Mouse (Mus musculus) regulatory T cell (primary cell): ENCODE measurements at regions not wholly inside any gene's neighbourhood (a gene's known extent, or its start where the extent isn't known, plus 50 kb on each side); places are given as distances from the start of the nearest gene placed in this dataset.

Experiments
- in situ Hi-C: fragments of 300-600 bp; cut with MboI, MseI; formaldehyde crosslinking; loops from one replicate; pipeline ENCODE4 v1.15.1; 2025; ENCODE audit warnings: high pct_unique_total_duplicates

- in situ Hi-C loops, result loop anchor here (5.0 kb wide), 1 partner anchor 183 kb away; no protein-coding TSS in a partner anchor
These were observed 59.3 kb upstream of the D16Ertd472e start for GRCm38 (mm10) chr16:78635774-78636173.

DNA sequence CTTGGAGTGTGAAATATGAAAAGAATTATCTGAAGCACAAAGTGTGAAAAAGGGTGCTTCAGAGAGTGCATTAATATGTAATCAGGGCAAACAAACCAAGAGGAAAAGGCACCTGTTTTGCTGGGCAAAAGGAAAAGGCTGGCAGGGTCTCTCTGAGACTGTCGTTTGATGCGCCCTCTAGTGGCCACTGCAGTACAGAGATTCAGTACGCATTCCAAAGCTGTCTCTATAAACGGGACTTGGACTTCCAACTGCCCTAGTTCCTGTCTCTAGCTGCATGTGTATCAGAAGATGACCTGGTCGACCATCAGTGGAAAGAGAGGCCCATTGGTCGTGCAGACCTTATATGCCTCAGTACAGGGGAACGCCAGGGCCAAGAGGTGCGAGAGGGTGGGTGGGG, 58.7 kb upstream of the D16Ertd472e start:
- in situ Hi-C loops, result loop anchor here (5.0 kb wide), 1 partner anchor 183 kb away; no protein-coding TSS in a partner anchor

DNA sequence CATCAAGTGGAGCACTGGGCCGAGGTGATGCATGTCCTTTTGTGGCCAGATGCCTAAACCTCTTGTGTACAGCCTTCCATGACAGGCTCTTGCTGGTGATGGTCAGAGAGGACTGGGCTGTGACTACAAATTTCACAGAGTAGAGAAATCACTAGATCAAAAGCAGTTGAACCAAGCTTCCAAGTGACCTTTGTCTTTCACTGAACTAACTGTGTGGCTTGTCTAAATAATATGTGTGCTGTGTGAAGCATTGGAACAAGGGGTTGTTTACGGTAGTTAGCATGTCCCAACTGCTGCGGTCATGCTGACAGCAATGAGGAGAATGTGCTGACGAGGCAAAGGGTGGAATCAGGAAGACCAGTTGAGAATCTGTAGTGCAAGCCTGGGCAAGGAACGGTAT, 55.3 kb upstream of the D16Ertd472e start:
- in situ Hi-C loops, result no loop called here

DNA sequence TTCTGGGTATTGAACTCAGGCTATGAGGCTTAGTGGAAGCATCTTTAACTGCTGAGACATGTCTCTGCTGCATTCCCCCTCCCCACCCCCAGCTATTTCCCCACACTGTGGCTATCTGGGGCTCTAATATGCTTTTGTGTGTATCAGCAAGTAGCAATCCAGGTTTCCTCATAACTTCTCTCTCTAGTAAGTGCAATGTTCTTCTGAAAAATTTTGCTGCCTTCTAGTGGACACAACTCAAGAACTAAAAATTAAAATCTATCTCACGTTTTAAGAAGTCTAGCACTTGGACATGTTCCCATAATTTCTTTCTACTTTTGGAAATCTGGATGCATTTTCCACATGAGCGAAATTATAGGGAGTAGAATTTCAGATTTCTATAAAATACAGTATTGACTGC, 50.3 kb upstream of the D16Ertd472e start:
- in situ Hi-C loops, result no loop called here
